ENCODE assay signal across 1 mouse cellular context in the genomic region with DNA sequence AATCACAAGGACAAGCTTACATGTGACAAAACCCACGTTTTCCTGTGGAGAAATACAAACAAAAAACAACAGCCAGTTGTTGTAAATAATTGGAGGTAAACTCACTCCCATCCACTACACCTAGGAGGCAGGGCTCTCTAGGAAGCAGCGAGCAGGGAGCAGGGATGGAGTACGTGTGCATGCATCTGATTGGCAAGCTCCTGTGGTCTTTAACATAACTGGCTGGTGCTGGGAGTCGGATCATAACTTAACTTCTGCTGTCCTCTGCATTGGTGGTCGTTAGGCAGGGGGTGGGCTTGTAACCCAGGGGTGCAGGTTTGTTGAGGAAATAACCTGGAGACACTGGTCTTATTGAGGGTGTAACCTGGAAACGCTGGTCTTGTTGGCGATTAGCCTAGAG.
A peak's percentile ranks its signal among the peaks of the same experiment; 100 is the strongest.
TF ChIP-seq lines count a peak whose summit lies in the region.

No protein-coding gene starts in this region.

TF ChIP-seq in MEL, 35 proteins besides CTCF, POLR2A, EP300 and RAD21 (continued from another document):
- no peak for TF ChIP-seq TBP (IDR thresholded peaks at IDR 0.05; ENCODE audit: low read depth, low read length)
- TF ChIP-seq NELFE (IDR thresholded peaks at IDR 0.05; ENCODE audit: low read depth, low read length) = peak; percentile 51
- 0 out of 2 replicates have a peak, but pooled peaks have one; percentile 28 for TF ChIP-seq ZMIZ1 (IDR thresholded peaks at IDR 0.05; ENCODE audit: low read depth, low read length)
- TF ChIP-seq USF1 (IDR thresholded peaks at IDR 0.05; ENCODE audit: low read depth, low read length) = no peak
